Mouse (Mus musculus): ENCODE measurements at regions not wholly inside any gene's neighbourhood (a gene's known extent, or its start where the extent isn't known, plus 50 kb on each side); places are given as distances from the start of the nearest gene placed in this dataset.

DNA sequence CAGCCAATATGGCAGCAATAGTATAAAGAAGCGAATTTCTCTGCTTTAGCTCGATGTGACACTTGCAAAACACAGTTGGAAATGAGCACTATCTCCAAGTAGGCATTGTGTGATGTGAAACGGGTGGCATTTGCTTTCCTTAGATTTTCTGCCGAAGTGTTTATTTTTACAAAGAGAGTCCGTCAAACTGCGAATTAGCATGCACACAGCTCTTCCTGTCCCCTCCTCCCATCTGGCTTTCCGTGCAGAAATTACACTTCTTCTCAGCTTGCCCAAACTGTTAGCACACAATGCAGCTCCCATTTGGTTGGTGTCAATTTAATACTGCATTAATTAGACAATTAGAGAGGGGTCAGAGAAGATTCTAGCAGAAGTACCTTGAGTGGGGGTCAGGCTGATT is 316.3 kb downstream of the Fam49a start:
- no peak overlapping the region for H3K9ac ChIP-seq
- H3K9me3 ChIP-seq (ENCODE audit: low read length), result no peaks in the 10 kb centered on the region
- DNase-seq (peak; percentile 74), ATAC-seq (peak; percentile 76)
- peaks cover 24% of the 10 kb centered on the region for H3K4me1 ChIP-seq (ENCODE audit: insufficient read depth)
- no peak for TF ChIP-seq CTCF (IDR thresholded peaks at IDR 0.05; ENCODE audit: low read depth)
- no peaks in the 10 kb centered on the region for H3K27me3 ChIP-seq (ENCODE audit: insufficient read depth, low read length)
- no peak overlapping the region for H3K4me3 ChIP-seq (ENCODE audit: low read depth, low read length)
- peak overlapping the region; percentile 54 for H3K27ac ChIP-seq (ENCODE audit: low read depth, low read length)
- H3K36me3 ChIP-seq (ENCODE audit: insufficient read depth), result no peaks in the 10 kb centered on the region
- peak overlapping the region; percentile 21; the same call in 1 of the 2 replicates for H3K4me2 ChIP-seq (ENCODE audit: low read depth)
- WGBS, result 14% methylated on average over 7 of the region's 7 CpGs

DNA sequence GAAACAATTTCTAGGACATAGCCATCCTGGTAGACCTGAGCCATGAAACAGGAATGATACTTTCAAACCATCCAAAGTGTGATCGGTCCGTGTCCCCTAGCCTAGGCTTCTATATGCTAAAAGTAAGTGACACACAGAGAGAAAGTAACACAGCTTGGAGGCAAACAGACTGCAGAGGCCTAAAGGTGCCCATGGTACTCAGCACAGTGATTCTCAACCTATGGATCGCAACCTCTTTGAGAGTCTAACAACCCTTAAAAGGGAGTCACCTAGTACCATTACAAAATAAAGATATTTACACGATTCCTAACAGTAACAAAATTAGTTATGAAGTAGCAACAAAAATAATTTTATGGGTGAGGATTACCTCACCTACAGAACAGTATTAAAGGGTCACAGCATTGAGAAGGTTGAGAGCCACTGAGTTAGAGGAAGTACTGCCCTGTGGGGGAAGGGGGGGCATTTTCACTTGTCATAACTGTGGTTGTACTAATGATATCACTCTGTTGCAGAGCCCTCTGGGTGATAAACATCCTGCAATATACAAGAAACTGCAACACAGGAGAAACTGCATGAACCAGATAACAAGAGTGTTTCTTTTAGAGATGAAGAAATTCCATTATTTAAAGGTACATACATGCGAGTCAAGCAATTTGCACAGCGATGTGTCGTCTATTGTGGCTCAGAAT is 308.8 kb downstream of the Fam49a start:
- 92% methylated on average over 7 of the region's 7 CpGs for WGBS
- no peak for ATAC-seq
- H3K4me1 ChIP-seq (ENCODE audit: insufficient read depth), result no peaks in the 10 kb centered on the region
- H3K4me3 ChIP-seq (ENCODE audit: low read depth, low read length), result no peak overlapping the region
- no peaks in the 10 kb centered on the region for H3K27me3 ChIP-seq (ENCODE audit: insufficient read depth, low read length)
- no peak overlapping the region for H3K27ac ChIP-seq (ENCODE audit: low read depth, low read length)
- no peak for TF ChIP-seq CTCF (IDR thresholded peaks at IDR 0.05; ENCODE audit: low read depth)
- no peaks in the 10 kb centered on the region for H3K9me3 ChIP-seq (ENCODE audit: low read length)
- no peak overlapping the region for H3K4me2 ChIP-seq (ENCODE audit: low read depth)
- DNase-seq, result no peak
- H3K9ac ChIP-seq, result no peak overlapping the region
- no peaks in the 10 kb centered on the region for H3K36me3 ChIP-seq (ENCODE audit: insufficient read depth)

DNA sequence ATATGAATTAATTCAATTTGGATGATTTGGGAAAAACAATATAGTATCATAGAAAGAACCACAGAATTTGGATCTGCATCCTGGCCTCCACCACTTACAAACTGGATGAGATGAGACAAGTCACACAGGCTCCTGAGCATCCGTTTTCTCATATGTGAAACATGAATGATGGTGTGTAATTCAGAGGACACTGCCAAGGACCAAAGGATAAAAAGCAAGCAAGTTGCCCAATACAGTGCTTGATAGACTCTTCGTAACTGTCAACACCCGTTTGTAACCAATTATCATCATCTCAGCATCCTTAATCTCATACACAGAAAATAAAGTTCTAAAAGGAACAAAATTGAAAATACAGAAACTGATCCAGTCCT is 305.8 kb downstream of the Fam49a start:
- DNase-seq (no peak), ATAC-seq (peak; percentile 91)
- H3K27ac ChIP-seq (ENCODE audit: low read depth, low read length), result no peak overlapping the region

DNA sequence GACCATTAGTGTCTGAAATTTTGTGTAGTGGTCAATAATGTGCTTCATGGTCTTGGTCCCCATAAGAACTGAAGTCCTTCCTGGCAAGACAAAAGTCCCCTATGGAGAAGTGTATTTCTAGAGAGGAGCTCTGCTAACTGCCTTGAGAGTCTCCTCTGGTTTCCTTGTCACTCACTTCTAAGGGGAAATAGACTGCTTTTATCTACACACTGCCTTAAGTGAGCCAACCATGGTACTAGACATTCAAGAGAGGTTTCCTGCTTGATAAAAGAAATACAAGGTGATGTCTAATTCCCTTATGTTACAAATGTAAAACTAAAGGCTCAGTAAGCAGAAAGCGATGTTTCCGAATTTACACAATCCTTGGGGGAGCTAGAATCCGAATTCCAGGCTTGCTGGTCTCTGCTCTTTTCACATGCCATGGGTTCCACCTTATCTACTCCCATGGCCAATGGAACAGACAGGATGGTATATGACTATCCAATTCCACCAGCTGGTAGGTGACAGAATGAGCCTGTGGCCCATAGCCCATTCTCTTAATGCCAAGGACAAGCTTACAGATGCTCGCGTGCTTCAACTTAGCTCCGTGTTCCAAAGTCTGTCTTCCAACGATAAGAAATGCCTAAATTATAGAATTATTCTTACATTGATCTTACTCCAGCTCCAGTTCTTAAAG is 305.3 kb downstream of the Fam49a start:
- H3K4me2 ChIP-seq (ENCODE audit: low read depth), result no peak overlapping the region
- no peak overlapping the region for H3K9ac ChIP-seq
- no peaks in the 10 kb centered on the region for H3K27me3 ChIP-seq (ENCODE audit: insufficient read depth, low read length)
- WGBS, result 76% methylated on average over 7 of the region's 7 CpGs
- no peaks in the 10 kb centered on the region for H3K36me3 ChIP-seq (ENCODE audit: insufficient read depth)
- ATAC-seq (peak; percentile 92), DNase-seq (peak; percentile 80)
- H3K4me1 ChIP-seq (ENCODE audit: insufficient read depth), result no peaks in the 10 kb centered on the region
- no peaks in the 10 kb centered on the region for H3K9me3 ChIP-seq (ENCODE audit: low read length)
- H3K4me3 ChIP-seq (ENCODE audit: low read depth, low read length), result no peak overlapping the region
- no peak for TF ChIP-seq CTCF (IDR thresholded peaks at IDR 0.05; ENCODE audit: low read depth)
- H3K27ac ChIP-seq (ENCODE audit: low read depth, low read length), result no peak overlapping the region

More for the DNA sequence above, 305.8 kb downstream of the Fam49a start:
- Histone ChIP-seq H3K4me2 (ENCODE audit: low read depth) (no peak overlapping the region), H3K4me1 (ENCODE audit: insufficient read depth) (no peaks in the 10 kb centered on the region), H3K9ac (no peak overlapping the region), H3K4me3 (ENCODE audit: low read depth, low read length) (no peak overlapping the region), H3K36me3 (ENCODE audit: insufficient read depth) (no peaks in the 10 kb centered on the region), H3K9me3 (ENCODE audit: low read length) (no peaks in the 10 kb centered on the region), H3K27me3 (ENCODE audit: insufficient read depth, low read length) (no peaks in the 10 kb centered on the region)
- WGBS, result 66% methylated on average over 3 of the region's 3 CpGs
- TF ChIP-seq CTCF (IDR thresholded peaks at IDR 0.05; ENCODE audit: low read depth), result no peak

DNA sequence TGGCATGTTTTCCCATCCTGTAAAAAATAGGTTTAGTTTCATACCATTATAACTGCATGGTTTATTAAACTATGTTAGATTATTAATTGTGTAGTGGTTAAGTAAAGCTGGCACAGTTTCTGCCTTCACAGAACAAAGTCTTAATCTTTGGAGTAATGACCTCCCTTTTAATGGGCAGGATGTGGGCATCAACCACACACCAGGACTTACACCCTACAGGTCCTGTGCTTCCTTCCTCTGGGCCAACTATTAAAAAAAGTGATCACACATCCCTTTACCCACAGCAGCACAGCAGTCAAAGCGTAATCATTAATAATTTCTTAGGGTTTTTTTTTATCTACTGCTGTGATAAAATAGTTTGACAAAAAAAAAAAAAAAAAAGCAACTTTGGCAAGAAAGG is 300.3 kb downstream of the Fam49a start:
- Histone ChIP-seq H3K27me3 (ENCODE audit: insufficient read depth, low read length) (no peaks in the 10 kb centered on the region), H3K4me1 (ENCODE audit: insufficient read depth) (no peaks in the 10 kb centered on the region), H3K4me3 (ENCODE audit: low read depth, low read length) (no peak overlapping the region), H3K27ac (ENCODE audit: low read depth, low read length) (no peak overlapping the region), H3K36me3 (ENCODE audit: insufficient read depth) (no peaks in the 10 kb centered on the region), H3K4me2 (ENCODE audit: low read depth) (no peak overlapping the region), H3K9me3 (ENCODE audit: low read length) (no peaks in the 10 kb centered on the region), H3K9ac (no peak overlapping the region)
- no peak for TF ChIP-seq CTCF (IDR thresholded peaks at IDR 0.05; ENCODE audit: low read depth)
- no peak for ATAC-seq
- DNase-seq, result no peak
- 93% methylated on average over 1 of the region's 1 CpGs for WGBS

DNA sequence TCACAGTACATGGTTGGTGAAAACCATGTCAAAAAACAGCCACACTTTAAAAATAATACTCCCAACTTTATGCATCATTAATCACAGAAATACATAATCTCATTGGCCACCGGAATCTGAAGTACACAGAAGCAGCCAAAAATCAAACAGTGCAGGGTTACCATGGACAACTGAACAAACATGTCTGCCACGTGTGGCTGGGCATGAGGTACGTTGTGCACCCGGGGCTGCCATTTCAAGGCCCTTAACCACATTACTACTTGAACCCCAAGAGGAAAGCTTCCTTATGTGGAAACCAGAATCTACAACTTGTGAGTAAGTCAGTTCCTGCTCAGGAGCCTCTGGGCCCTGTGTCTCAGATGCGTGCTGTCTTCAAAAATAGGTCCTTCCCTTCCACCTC is 289.9 kb downstream of the Fam49a start:
- TF ChIP-seq CTCF (IDR thresholded peaks at IDR 0.05; ENCODE audit: low read depth), result no peak
- H3K9me3 ChIP-seq (ENCODE audit: low read length), result no peaks in the 10 kb centered on the region

DNA sequence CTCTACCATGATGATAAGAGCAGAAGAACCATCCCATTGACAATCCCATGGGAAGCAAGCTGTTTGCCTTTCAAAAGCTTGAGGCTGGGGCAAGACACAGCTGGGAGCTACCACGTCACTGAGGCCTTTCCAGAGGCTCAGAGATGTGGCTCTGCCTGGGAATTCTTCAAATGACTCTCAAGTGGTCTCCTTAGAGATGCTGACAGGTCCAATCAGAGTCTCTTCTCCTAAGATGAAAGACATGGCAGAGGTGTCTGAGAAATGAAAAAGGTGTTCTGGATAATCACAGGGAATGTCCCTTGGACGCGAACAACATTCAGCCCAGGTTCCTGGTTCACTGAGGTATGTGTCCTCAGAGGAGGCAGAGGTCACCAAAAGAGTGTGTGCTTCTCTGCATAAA is 287.7 kb downstream of the Fam49a start:
- TF ChIP-seq CTCF (IDR thresholded peaks at IDR 0.05; ENCODE audit: low read depth), result no peak
- Histone ChIP-seq H3K4me3 (ENCODE audit: low read depth, low read length) (no peak overlapping the region), H3K9ac (no peak overlapping the region), H3K27ac (ENCODE audit: low read depth, low read length) (no peak overlapping the region), H3K9me3 (ENCODE audit: low read length) (no peaks in the 10 kb centered on the region), H3K27me3 (ENCODE audit: insufficient read depth, low read length) (no peaks in the 10 kb centered on the region), H3K4me1 (ENCODE audit: insufficient read depth) (no peaks in the 10 kb centered on the region), H3K36me3 (ENCODE audit: insufficient read depth) (no peaks in the 10 kb centered on the region), H3K4me2 (ENCODE audit: low read depth) (no peak overlapping the region)
- 90% methylated on average over 3 of the region's 3 CpGs for WGBS
- no peak for DNase-seq
- no peak for ATAC-seq

More for the DNA sequence above, 289.9 kb downstream of the Fam49a start:
- Histone ChIP-seq H3K27me3 (ENCODE audit: insufficient read depth, low read length) (no peaks in the 10 kb centered on the region), H3K36me3 (ENCODE audit: insufficient read depth) (no peaks in the 10 kb centered on the region), H3K4me3 (ENCODE audit: low read depth, low read length) (no peak overlapping the region), H3K4me2 (ENCODE audit: low read depth) (no peak overlapping the region), H3K4me1 (ENCODE audit: insufficient read depth) (no peaks in the 10 kb centered on the region), H3K9ac (no peak overlapping the region), H3K27ac (ENCODE audit: low read depth, low read length) (no peak overlapping the region)
- ATAC-seq (no peak), DNase-seq (no peak)
- 82% methylated on average over 5 of the region's 5 CpGs for WGBS

All from forebrain, postnatal 0 days (tissue).